Mouse (Mus musculus) testis, adult 2 months (tissue): Measurements from ENCODE around the gene Tbcc.

Experiments
- CTCF ChIP-seq: fragments of 200-500 bp; IDR thresholded peaks from 2 replicates; pipeline ENCODE4 v1.5.1; 2012; ENCODE audit warnings: low read depth, mild to moderate bottlenecking, inconsistent platforms, low read length, moderate library complexity; ENCODE audit not compliant: control insufficient read depth, insufficient read depth, insufficient replicate concordance
- POLR2A ChIP-seq: fragments of 200-500 bp; IDR thresholded peaks from 2 replicates; pipeline ENCODE4 v1.6.1; 2012; ENCODE audit warnings: low read depth, mild to moderate bottlenecking, inconsistent platforms, low read length, moderate library complexity; ENCODE audit not compliant: control insufficient read depth

GRCm38 (mm10) chr17:46860120-46860519, 30.4 kb upstream of the Tbcc start:
- no peak for TF ChIP-seq POLR2A
- no peak for TF ChIP-seq CTCF
